Mouse (Mus musculus): Measurements from ENCODE around the gene Ptprg. TPM values are rescaled to one million over a fixed set of nuclear protein-coding genes. Genes with fewer than 3 reads are reported as not detected.

Gene Ptprg
- 10 to 100 TPM; 71.4 to 72.3 TPM for total RNA-seq (2021)
- long read RNA-seq, experiment 1, partial matches to known transcripts: 8 of 10 reads
- long read RNA-seq, experiment 1, other reads (novel, unspliced or antisense): 2 of 10 reads
- long read RNA-seq, experiment 2, partial matches to known transcripts: 5 of 8 reads
- long read RNA-seq, experiment 2, other reads (novel, unspliced or antisense): 3 of 8 reads

- intact Hi-C loops (cut with DNase I): loop anchor here (2.0 to 10.0 kb wide), 4 partner anchors 258 to 422 kb away; partner anchors contain the start of gene Fhit
- DNase-seq: peak; percentile 89 to 92
These were observed at the start of gene Ptprg for GRCm38 (mm10) chr14:11553273-11553665. Gene Ptprg (plus strand): TSS chr14:11553532.

DNA sequence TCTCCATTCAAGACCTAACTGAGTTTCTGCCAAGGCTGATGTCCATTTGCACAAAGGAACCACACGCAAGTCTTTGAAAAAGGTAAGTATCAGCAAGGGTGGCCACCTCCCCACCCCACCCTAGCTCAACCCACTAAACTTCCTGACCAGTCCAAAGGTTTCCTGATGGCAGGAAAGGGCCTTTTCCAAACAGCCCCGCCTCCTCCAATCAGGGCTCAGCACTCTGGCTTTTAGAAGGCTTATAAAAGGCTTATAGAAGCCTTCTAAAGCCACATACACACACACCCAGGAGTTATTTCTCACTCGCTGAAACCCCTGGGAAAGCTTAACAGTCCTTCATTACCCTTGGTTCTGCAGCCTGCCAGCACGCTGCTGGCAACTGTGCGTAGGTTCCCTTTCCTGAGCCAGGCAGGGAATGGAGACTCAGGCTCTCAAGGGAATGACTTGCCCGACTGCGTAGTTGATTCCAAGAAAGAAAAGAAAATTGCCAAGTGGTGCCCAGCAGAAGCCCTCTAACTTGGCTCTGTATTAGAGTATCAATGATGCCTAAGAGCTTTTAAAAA, 49.4 kb upstream of the Ptprg start:
- intact Hi-C loops (cut with DNase I): no loop called here

DNA sequence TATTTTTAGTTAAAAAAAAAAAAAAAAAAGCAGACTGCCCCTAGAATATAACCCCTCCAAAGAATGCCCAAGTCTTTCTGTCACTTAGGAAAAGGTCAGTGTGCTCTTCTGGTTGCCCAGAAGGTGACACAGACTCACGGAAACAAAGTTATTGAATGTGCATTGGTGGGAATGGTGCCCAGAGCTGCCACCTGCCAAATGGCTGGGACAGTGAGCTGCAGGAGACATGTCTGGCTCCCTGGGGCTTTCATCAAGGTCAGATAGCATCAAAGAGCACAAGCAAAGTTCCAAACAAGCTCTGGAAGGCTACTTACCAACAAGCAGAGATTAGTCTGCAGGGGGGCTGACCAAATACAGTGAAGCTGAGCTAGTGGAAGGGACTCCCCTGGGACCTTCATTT, 43.2 kb upstream of the Ptprg start:
- intact Hi-C loops (cut with DNase I): no loop called here
- DNase-seq: peak; percentile 58 to 74

More for the DNA sequence above, 49.4 kb upstream of the Ptprg start:
- peak in 1 of 2 experiments; percentile 4 for DNase-seq

GRCm38 (mm10) chr14:11519171-11519570, 34.2 kb upstream of the Ptprg start:
- intact Hi-C loops (cut with DNase I): no loop called here
- no peak for DNase-seq

DNA sequence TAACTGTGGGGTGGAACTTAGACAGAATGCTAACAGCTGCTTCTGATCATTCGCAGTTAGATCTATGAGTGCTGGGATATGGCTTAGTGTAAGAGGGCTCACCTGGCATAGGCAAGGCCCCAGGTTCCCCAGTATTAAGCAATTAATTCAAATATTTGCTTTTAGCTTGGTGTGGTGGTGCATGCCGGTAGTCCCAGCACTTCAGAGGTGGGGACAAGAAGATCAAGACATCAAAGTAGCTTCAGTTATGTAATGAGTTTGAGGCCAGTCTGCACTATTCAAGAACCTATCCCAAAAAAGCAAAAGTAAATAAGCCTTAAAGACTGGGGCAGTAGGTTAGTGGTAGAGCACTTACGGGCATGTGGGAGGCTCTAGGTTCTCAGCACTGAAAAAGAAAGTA, 30.3 kb upstream of the Ptprg start:
- intact Hi-C loops (cut with DNase I): no loop called here
- no peak for DNase-seq

GRCm38 (mm10) chr14:11529591-11529990, 23.7 kb upstream of the Ptprg start:
- no peak for DNase-seq
- intact Hi-C loops (cut with DNase I): no loop called here

DNA sequence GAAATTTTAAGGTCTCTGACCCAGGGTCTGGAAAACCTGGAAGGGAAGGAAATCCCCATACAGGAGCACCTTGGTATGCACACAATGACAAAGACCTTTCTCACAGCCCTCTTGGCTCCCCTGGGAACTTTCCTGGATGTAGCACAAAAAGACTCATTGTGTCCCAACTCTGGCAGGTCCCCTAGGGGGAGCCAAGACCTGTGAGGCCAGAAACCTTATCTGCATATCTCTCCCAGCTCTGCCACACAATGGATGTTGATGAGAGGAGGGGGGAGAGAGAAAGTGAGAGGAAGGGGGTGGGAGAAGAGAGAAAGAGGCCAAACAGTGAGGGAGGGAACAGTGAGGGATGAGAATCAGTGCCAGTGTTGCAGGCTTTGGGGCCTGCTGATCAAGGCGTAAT, 18.9 kb upstream of the Ptprg start:
- intact Hi-C loops (cut with DNase I): no loop called here
- DNase-seq: peak; percentile 20 to 25

DNA sequence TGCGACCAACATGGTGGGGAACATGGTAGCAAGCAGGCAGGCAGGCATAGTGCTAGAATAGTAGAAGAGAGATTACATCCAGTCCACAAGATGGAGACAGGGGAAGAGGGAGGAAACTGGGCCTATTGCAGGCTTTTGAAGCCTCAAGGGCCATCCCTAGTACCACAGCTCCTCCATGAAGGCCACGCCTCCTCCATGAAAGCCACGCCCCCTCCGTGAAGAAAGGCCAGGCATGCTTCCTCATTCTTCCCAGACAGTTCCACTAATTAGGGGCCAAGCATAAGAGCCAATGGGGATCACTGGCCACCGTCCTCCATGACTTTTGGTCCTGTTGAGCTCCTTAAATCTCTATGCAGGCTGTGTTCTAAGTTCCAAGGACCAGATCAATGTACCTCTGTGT, 17.2 kb upstream of the Ptprg start:
- intact Hi-C loops (cut with DNase I): no loop called here
- DNase-seq: no peak

DNA sequence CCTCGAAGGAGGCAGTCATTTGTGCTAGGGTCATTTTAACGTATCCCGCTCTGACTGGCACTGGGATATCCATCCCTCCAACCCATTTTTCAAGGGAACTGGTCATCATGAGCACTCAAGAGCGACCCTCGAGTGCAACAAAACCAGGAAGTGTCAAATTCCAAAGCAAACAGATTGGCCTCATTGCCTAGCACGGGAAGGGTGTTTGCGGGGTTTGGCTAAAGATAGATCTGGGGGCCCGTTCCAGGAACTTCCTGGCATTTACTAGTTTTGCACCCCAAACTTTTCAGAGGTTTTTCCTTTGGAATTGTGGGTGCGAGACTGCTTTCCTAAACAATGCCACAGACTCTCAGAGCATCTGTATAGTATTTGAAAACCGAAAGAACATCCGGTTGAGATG, 1.4 kb upstream of the Ptprg start:
- intact Hi-C loops (cut with DNase I): loop anchor here (2.0 to 10.0 kb wide), 5 partner anchors 259 to 589 kb away; partner anchors contain the start of gene Fhit
- no peak for DNase-seq

GRCm38 (mm10) chr14:11552521-11553272, 635 bp upstream of the Ptprg start:
- peak; percentile 39 to 48 for DNase-seq
- intact Hi-C loops (cut with DNase I): loop anchor here (2.0 to 10.0 kb wide), 4 partner anchors 258 to 422 kb away; partner anchors contain the start of gene Fhit

GRCm38 (mm10) chr14:11553679-11554305, 460 bp downstream of the Ptprg start:
- DNase-seq: peak in 1 of 2 experiments; percentile 66
- intact Hi-C loops (cut with DNase I): loop anchor here (2.0 to 10.0 kb wide), 4 partner anchors 257 to 421 kb away; partner anchors contain the start of gene Fhit

- intact Hi-C loops (cut with DNase I): loop anchor here (5.0 to 10.0 kb wide), 4 partner anchors 88 to 420 kb away; partner anchors contain the start of gene Fhit
- DNase-seq: peak; percentile 68 to 70
These were observed 1.1 kb downstream of the Ptprg start for GRCm38 (mm10) chr14:11554306-11555041.

DNA sequence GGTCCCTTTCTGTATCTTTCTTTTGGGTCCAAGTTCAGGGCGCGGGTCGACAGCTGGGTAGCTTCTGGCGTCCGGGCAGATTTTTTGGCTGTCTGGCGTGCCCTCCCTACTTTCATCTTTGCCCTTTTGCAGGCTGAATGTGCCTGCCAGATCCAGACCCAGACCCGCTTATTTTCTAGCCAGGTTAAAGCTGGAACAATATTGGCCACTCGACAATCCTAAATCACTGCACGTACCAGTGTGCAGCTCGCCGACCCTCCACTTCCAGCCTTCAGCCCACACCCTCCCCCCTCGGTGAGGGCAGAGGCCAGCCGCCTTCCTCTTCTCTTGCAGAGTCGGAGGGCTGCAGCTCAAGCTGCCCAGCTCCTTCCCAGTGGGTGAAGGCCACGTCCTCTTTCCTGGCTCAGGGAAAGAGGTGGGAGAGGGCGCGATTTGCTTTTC, 1.7 kb downstream of the Ptprg start:
- peak; percentile 25 to 36 for DNase-seq
- intact Hi-C loops (cut with DNase I): loop anchor here (5.0 to 10.0 kb wide), 3 partner anchors 87 to 420 kb away; partner anchors contain the start of gene Fhit

DNA sequence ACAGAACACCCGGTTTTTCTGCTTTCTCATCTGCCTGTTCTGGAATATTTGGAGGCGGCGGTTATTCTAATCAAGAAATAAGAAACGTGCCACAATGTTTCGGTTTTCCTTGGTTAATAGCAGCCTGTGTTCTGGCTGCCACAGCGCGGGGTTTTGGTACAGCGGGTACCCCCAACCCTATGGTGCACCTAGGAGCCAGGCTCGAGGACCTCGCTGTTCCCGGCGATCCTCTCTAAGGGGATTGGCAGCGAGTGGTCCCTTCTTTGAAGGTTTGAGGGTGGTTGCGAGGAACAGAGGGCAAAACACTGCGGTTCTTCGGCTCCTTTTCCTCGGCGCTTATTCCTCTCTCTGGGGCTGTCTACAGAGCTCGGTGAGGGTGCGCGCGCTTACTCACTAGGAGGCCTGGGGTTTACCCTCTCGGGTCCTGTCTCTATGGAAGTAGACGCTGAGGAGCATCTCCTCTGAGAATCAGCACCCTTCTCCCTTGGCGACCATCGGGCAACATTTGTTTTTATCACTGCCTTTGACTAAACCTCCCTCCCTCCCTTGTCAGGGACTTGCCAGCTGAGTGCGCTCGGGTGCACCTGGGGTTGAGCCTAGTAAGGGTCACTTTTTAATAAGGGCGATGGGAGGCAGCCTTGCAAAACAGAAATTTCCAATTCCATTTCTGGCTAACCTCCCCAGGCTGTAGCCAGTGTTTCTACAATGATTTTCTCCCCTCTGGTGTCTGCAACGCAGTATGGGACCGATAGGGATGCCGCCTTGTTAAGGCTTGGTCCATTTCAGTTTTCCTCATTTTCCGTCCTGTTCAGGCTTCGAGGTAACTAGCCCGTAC, 2.4 kb downstream of the Ptprg start:
- intact Hi-C loops (cut with DNase I): loop anchor here (1.0 to 10.0 kb wide), 4 partner anchors 87 to 580 kb away; partner anchors contain the start of gene Fhit
- peak; percentile 30 to 36 for DNase-seq

GRCm38 (mm10) chr14:11556356-11557130, 3.2 kb downstream of the Ptprg start:
- peak; percentile 75 to 81 for DNase-seq
- intact Hi-C loops (cut with DNase I): loop anchor here (1.0 to 10.0 kb wide), 4 partner anchors 86 to 579 kb away; partner anchors contain the start of gene Fhit

- intact Hi-C loops (cut with DNase I): loop anchor here (5.0 to 10.0 kb wide), 3 partner anchors 84 to 416 kb away; partner anchors contain the start of gene Fhit
- no peak for DNase-seq
These were observed 5.2 kb downstream of the Ptprg start for GRCm38 (mm10) chr14:11558496-11558895.

DNA sequence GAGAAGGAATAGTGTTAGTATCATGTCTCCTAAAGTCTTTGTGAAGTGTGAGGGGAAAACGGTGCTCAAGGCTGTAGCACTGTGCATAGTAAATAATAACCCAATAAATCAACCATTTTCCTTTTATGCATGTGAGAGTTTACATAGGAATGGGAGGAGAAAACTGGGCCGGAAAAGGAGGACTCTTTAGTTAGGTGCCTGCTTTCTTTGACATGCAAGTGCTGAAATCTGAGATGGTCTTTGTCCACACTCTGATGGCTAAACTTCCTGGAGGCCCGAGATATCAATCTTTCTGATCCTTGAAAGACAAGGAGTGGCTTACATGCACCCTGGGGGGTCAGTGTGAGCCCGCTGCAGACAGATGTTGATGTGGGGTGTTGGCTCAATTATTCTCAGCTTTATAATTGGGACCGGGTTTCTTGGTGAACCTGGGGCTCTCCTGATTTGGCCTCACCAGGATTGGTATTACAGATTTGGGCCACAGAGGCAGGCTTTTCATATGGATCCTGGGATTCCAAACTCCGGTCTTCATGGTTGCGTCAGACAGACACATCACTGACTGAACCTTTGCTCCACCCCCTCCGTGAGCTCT, 7.4 kb downstream of the Ptprg start:
- DNase-seq: no peak
- intact Hi-C loops (cut with DNase I): no loop called here

DNA sequence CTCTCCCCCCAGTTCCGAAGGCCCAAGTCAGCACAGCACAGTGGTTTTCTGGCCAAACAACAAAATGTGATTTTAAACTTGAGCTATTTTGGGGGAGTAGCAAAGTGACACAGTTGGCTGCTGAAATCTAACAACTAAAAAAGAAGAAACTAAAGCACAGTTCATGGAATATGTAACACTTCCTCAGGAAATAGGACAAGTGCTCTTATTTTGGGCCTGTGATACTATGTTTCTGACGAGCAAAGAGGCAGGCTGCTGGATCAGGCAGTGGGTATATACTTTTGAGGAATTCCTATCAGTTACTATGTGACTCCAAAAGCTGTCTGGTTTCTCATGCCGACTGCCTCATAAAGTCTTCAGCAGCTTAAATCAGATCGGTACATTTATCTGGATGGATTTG, 8.1 kb downstream of the Ptprg start:
- intact Hi-C loops (cut with DNase I): no loop called here
- no peak for DNase-seq
